Mouse (Mus musculus) cerebellum, adult 9-11 months (tissue): ENCODE measurements at regions not wholly inside any gene's neighbourhood (a gene's known extent, or its start where the extent isn't known, plus 50 kb on each side); places are given as distances from the start of the nearest gene placed in this dataset.
"Not testable (repeated sequence)": the region's sequence is repeated elsewhere in the genome, so short reads cannot be mapped to it uniquely, and the experiment has no call there.

Experiments used
- DNase-seq: peaks from one replicate; pipeline ENCODE4 v3.0.0; 2022

GRCm38 (mm10) chr3:50639907-50640323 lies 196.5 kb upstream of the Slc7a11 start:
- DNase-seq, result no peak

- no peak for DNase-seq
Measured at GRCm38 (mm10) chr3:50634457-50635075, 191.2 kb upstream of the Slc7a11 start.

GRCm38 (mm10) chr3:50631286-50631685 lies 187.9 kb upstream of the Slc7a11 start:
- no peak for DNase-seq

DNA sequence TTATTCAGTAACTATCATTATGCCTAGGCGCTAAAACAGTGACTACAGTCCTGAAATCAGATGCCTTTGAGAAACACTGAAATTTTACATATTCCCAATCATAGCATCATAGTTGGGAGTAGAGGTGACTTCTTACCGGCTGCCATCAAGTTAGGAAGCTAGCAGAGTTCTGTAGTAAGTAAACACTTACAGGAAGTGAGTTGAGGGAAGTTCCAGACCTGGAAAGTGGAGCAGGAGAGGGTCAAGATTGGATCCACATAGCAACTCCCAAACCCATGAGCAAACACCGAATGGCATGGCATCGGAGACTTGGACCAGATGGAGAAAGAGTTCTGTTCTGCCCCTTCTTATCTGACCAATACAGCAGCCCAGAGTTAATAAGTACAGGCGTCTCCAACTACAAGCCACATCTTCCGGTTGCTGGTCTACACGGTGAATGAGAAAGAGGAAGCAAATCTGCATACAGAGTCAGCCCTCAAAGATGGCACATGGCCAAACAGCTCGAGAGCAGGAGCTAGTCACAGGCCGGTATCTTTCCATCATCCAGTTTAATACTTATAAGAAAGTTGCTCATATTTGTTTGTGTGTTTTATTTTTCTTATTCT lies 184.8 kb upstream of the Slc7a11 start:
- no peak for DNase-seq

- DNase-seq, result not testable (repeated sequence)
Measured at GRCm38 (mm10) chr3:50621176-50621575, 177.8 kb upstream of the Slc7a11 start.

DNA sequence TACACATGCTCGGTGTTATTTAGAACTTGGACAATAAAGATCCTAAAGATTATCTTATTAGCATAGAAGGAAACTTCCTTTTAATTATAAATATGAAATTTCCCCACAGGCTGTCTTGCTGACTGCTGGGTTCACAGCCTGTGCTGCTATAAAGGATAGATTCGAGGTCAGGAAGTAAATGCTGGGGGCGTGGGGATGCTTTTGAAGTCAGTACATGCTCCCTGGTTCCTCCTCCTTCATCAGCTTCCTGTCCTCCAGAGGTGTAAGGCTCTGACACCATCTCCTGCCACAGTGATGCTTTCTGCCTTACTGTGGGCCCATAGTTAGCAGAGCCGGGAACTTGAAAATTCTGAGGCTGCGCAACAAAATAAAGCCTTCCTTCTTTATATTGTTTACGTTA lies 175.6 kb upstream of the Slc7a11 start:
- no peak for DNase-seq

DNA sequence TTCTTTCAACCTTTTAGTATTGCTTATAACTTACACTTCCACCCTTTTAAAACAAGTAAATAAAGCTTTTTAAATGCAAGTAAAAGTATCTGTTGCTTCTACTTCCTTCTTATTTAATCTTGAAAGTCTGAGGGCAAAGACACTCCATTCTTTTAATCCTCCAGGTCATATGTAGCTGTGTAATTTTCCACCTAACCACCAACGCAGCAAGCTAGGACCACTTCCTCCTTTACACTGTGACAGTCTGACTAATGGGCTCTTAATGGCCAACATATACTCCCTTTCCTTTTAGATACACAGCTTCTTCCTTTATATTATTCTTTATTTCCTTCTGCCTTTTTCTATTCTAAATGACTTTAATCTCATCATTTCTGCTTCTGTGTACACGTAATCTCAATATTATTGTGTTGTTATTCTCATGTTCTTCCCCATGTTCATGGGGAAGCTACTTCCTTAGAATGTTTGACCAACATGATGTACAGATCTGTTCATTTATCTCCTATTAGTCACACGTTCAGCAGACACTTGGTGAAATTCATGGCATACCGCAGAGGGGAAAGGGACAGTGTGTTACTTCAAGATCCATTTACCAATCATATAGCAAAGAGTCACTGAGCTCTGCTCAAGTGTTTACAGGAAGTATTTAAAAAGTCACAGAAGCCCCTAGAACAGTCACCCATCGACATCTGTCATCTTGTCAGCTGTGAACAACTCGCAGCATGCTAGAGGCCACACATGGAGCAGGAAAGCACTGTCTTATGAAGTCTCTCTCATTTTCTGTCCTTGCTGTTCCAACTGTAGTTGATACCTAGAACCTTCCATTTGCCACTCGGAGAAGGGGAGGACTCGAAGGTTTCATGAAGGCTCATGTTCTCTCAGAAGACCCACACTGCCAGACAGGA lies 172.2 kb upstream of the Slc7a11 start:
- no peak for DNase-seq

- DNase-seq, result no peak
Measured at GRCm38 (mm10) chr3:50613011-50613410, 169.6 kb upstream of the Slc7a11 start.

GRCm38 (mm10) chr3:50609341-50610012 lies 166.1 kb upstream of the Slc7a11 start:
- DNase-seq, result no peak

- DNase-seq, result no peak
Measured at GRCm38 (mm10) chr3:50607736-50608135, 164.3 kb upstream of the Slc7a11 start.

GRCm38 (mm10) chr3:50606986-50607385 lies 163.6 kb upstream of the Slc7a11 start:
- DNase-seq, result peak; percentile 84

GRCm38 (mm10) chr3:50605750-50606149 lies 162.3 kb upstream of the Slc7a11 start:
- no peak for DNase-seq

- no peak for DNase-seq
Measured at GRCm38 (mm10) chr3:50603182-50603581, 159.8 kb upstream of the Slc7a11 start.

DNA sequence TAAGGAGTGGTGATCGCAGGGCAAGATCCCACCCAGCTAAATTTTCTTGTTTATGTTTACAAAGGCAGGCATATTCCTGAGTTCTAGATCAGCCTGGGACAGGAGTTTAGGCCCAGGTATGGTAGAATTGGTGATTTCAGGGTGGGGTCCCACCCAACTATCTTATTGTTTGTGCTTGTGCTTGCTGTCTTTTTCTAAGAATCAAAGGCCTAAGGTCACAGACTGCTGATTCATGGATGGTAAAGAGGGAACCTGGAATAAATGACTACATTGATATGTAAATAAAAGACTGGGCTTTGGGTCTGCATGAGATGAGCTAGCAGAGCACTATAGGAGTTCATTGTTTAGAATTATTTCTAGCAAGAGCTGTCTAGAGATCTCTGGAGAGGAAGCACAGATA lies 152.3 kb upstream of the Slc7a11 start:
- no peak for DNase-seq

DNA sequence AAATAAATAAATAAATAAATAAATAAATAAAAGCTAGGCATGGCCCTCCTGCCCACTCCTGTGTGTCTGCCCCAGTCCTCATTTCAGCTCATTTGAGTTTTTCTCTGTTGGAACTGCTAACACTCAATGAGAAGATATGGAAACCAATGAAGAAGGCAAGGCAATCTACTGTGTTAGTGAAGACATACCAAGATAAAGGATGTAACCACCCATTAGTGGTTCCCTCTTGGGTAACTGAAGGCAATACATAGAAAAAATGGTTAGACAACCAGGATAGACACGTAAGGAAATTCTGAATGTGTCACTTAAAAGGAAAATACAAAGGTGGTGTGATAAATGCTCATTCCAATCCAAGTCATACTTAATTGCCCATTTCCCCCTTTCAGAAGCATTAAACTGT lies 140.9 kb upstream of the Slc7a11 start:
- DNase-seq, result no peak

DNA sequence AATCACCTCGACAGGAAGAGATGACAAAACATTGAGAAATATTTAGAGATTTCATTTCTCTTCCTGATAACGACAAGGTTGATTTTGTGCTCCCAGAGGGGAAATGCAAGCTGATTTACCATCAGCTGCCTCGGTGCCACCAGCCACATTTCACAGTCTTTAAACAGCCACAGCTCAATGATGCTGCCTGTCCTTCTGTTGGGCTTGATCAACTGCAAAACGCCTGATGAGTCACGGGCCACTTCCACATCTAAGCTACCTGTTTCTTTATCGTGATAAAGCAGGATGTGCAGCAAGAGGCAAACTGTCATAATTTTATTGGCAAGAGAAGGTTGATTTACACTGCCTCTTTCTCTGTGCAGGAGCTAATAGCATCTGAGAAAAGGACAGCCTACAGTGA lies 140.1 kb upstream of the Slc7a11 start:
- DNase-seq, result no peak

DNA sequence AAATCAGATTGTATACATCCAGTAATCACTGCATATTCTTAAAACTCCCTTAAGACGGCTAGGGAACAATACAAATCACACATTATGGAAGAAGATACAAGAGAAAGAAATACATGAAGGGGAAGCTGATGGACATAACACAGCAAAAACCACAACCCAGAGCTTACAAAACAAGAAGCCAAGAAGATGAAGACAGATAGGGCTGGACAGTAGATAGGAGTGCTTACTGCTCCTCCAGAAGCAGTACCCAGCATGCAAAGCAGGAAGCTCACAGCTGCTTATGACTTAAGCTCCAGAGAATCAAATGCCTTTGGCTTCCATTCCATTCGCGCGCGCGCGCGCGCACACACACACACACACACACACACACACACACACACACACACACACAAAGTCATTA lies 131.0 kb upstream of the Slc7a11 start:
- DNase-seq, result no peak

DNA sequence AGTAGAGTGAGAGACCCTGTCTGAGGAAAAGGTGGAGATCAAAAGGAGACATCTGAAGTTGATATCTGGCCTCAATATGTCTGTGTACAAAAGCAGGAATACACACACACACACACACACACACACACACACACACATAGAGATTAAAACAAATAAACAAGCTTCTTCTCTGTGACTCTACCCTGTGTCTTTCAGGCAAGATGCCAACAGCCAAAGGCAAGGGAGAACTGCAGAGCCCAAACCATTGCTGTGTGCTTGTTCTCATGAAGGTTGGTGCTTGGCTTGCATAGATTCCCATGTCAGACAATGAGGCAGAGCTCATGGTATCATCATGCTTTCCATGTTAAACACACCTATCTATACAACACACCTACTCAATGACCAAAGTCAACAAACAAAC lies 126.6 kb upstream of the Slc7a11 start:
- no peak for DNase-seq

DNA sequence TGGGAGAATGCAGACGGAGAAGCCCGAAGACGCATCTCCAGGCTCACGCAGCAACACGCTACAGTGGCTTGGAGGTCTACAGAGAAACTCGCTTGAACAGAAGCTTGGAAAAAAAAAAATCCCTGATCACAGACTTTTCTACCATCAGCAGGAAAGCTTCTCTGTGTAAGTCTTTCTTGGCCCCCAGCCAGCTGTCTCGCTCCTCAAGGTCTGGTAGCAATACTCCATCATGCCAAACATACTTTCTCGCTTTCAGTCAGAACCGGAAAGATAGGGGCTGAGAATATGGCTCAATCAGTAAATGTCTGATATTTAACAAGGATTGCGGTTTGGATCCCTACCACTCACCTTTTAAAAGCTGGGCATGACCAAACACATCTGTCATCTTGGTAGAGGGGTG lies 126.2 kb upstream of the Slc7a11 start:
- DNase-seq, result no peak

GRCm38 (mm10) chr3:50554150-50554549 lies 110.7 kb upstream of the Slc7a11 start:
- no peak for DNase-seq

GRCm38 (mm10) chr3:50548568-50548967 lies 105.2 kb upstream of the Slc7a11 start:
- no peak for DNase-seq

- no peak for DNase-seq
Measured at GRCm38 (mm10) chr3:50530654-50531053, 87.2 kb upstream of the Slc7a11 start.

GRCm38 (mm10) chr3:50524006-50524405 lies 80.6 kb upstream of the Slc7a11 start:
- no peak for DNase-seq
